Mouse (Mus musculus): Measurements from ENCODE around the gene Ggt6.

DNA sequence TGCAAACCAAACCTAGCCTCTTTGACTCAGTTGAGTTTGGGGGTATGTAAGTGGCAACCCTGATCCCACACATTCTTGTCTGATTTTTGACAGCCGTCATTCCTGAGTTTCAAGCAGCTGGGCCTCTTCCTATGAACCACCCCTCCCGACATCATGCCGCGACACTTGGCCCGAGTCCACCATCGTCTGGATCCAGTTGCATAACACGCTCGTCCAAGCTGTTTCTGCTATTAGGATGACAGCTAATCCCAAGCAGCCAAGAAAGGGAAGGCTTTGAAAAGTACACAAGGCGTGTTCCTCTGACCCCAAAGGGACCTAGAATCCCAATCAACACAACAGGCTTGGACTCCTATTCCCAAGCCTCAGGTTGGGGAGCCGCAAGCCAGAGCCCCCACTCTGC, 38.3 kb upstream of the Ggt6 start:
- TF ChIP-seq CTCF (IDR thresholded peaks at IDR 0.05; ENCODE audit: extremely low read depth, insufficient read depth, insufficient read length, insufficient replicate concordance), result no peak
- no peak for TF ChIP-seq POLR2A (IDR thresholded peaks at IDR 0.05; ENCODE audit: low read depth, low read length)

Data from spleen, adult 2 months (tissue).